Mouse (Mus musculus) liver, embryonic 16.5 days (tissue): Measurements from ENCODE around the gene Map3k6. TPM values are rescaled to one million over a fixed set of nuclear protein-coding genes. Genes with fewer than 3 reads are reported as not detected.

Experiments
- ATAC-seq: fragments of 200-750 bp; cut with Nextera tagmentation; 2 replicates; pipeline ENCODE4 v1.8.0; 2017; ENCODE audit warnings: low read depth, mild to moderate bottlenecking, moderate number of reproducible peaks, moderate library complexity
- H3K27ac ChIP-seq: fragments of 300-500 bp; sonication (generic); 2 replicates; pipeline ENCODE4 v1.5.1; 2014; ENCODE audit warnings: mild to moderate bottlenecking, low read length
- H3K27me3 ChIP-seq: fragments of 300-500 bp; sonication (generic); 2 replicates; pipeline ENCODE4 v1.6.1; 2014; ENCODE audit warnings: low read depth, low read length, mixed read lengths; ENCODE audit not compliant: control insufficient read depth, insufficient read depth
- H3K36me3 ChIP-seq: fragments of 300-500 bp; sonication (generic); 2 replicates; pipeline ENCODE4 v1.6.1; 2014; ENCODE audit warnings: mild to moderate bottlenecking; ENCODE audit not compliant: control insufficient read depth, insufficient read depth
- H3K4me1 ChIP-seq: fragments of 300-500 bp; sonication (generic); 2 replicates; pipeline ENCODE4 v1.6.1; 2014; ENCODE audit warnings: low read depth, low read length, mixed read lengths; ENCODE audit not compliant: control insufficient read depth
- H3K4me2 ChIP-seq: fragments of 300-500 bp; sonication (generic); 2 replicates; pipeline ENCODE4 v1.6.1; 2014; ENCODE audit warnings: low read depth, low read length, mixed read lengths
- H3K4me3 ChIP-seq: fragments of 300-500 bp; sonication (generic); 2 replicates; pipeline ENCODE4 v1.5.1; 2014; ENCODE audit warnings: low read depth, mild to moderate bottlenecking, low read length
- H3K9ac ChIP-seq: fragments of 300-500 bp; sonication (generic); 2 replicates; pipeline ENCODE4 v1.6.1; 2014; ENCODE audit warnings: low read depth, low read length
- H3K9me3 ChIP-seq: fragments of 300-500 bp; sonication (generic); replicated peaks from 2 replicates; pipeline ENCODE4 v1.6.1; 2016; ENCODE audit warnings: low read length; ENCODE audit not compliant: control insufficient read depth
- WGBS: fragments of 180-500 bp; shearing (Covaris S2); extraction: QIAGEN DNeasy Blood & Tissue Kit; methylation state at CpG from one replicate; pipeline ENCODE4 v1.1.7; 2014; ENCODE audit not compliant: insufficient replicate concordance; 5-methylcytosine and 5-hydroxymethylcytosine counted together
- polyA plus RNA-seq: library from polyadenylated mRNA; unstranded; fragments of >200 nt; fragmentation: Nextera tagmentation; extraction: Ambion mirVana; gene quantifications from 2 replicates; pipeline ENCODE4 v1.2.1, GENCODE M21; 2015

Gene Map3k6
- polyA plus RNA-seq, 1 experiment from 2014 or later: 3.0 TPM

- Histone ChIP-seq H3K27ac (no peak overlapping the region), H3K4me1 (peaks cover 47% of the 10 kb centered on the region), H3K4me3 (no peak overlapping the region), H3K4me2 (no peak overlapping the region), H3K9ac (no peak overlapping the region), H3K9me3 (no peaks in the 10 kb centered on the region), H3K36me3 (no peaks in the 10 kb centered on the region), H3K27me3 (no peaks in the 10 kb centered on the region)
- no peak for ATAC-seq
- 27% methylated on average over 7 of the region's 7 CpGs for WGBS
These were observed 40.9 kb downstream of the Map3k6 start for GRCm38 (mm10) chr4:133281513-133281912.

- no peaks in the 10 kb centered on the region for H3K27me3 ChIP-seq
- no peak overlapping the region for H3K4me3 ChIP-seq
- 45% methylated on average over 5 of the region's 5 CpGs for WGBS
- H3K9ac ChIP-seq: no peak overlapping the region
- no peak for ATAC-seq
- H3K9me3 ChIP-seq: no peaks in the 10 kb centered on the region
- peaks cover 48% of the 10 kb centered on the region for H3K4me1 ChIP-seq
- H3K27ac ChIP-seq: no peak overlapping the region
- no peak overlapping the region for H3K4me2 ChIP-seq
- no peaks in the 10 kb centered on the region for H3K36me3 ChIP-seq
These were observed 41.4 kb downstream of the Map3k6 start for GRCm38 (mm10) chr4:133281951-133282481.

GRCm38 (mm10) chr4:133282656-133283055 is 42.0 kb downstream of the Map3k6 start:
- H3K9me3 ChIP-seq: no peaks in the 10 kb centered on the region
- no peak for ATAC-seq
- H3K4me2 ChIP-seq: no peak overlapping the region
- H3K9ac ChIP-seq: no peak overlapping the region
- H3K36me3 ChIP-seq: no peaks in the 10 kb centered on the region
- H3K27ac ChIP-seq: no peak overlapping the region
- H3K27me3 ChIP-seq: no peaks in the 10 kb centered on the region
- no peak overlapping the region for H3K4me3 ChIP-seq
- H3K4me1 ChIP-seq: peaks cover 54% of the 10 kb centered on the region
- 65% methylated on average over 4 of the region's 4 CpGs for WGBS

- H3K4me3 ChIP-seq: no peak overlapping the region
- peak overlapping the region; percentile 5 for H3K9ac ChIP-seq
- H3K9me3 ChIP-seq: no peaks in the 10 kb centered on the region
- no peaks in the 10 kb centered on the region for H3K27me3 ChIP-seq
- peak overlapping the region; percentile 44 for H3K4me2 ChIP-seq
- peaks cover 50% of the 10 kb centered on the region for H3K4me1 ChIP-seq
- peak; percentile 78 for ATAC-seq
- H3K36me3 ChIP-seq: no peaks in the 10 kb centered on the region
- 22% methylated on average over 3 of the region's 3 CpGs for WGBS
- H3K27ac ChIP-seq: peak overlapping the region; percentile 83
These were observed 44.7 kb downstream of the Map3k6 start for GRCm38 (mm10) chr4:133285299-133285698.

- Histone ChIP-seq H3K9ac (peak overlapping the region; percentile 16; the same call in 1 of the 2 replicates), H3K27ac (peak overlapping the region; percentile 83), H3K9me3 (no peaks in the 10 kb centered on the region), H3K4me2 (peak overlapping the region; percentile 44), H3K4me3 (no peak overlapping the region), H3K4me1 (peaks cover 50% of the 10 kb centered on the region), H3K36me3 (no peaks in the 10 kb centered on the region), H3K27me3 (no peaks in the 10 kb centered on the region)
- 20% methylated on average over 5 of the region's 5 CpGs for WGBS
- peak; percentile 92 for ATAC-seq
These were observed 45.3 kb downstream of the Map3k6 start for GRCm38 (mm10) chr4:133285950-133286349.

- H3K27ac ChIP-seq: peak overlapping the region; percentile 83
- no peaks in the 10 kb centered on the region for H3K27me3 ChIP-seq
- no peak for ATAC-seq
- no peak overlapping the region for H3K4me3 ChIP-seq
- H3K4me2 ChIP-seq: peak overlapping the region; percentile 44
- H3K9me3 ChIP-seq: no peaks in the 10 kb centered on the region
- peaks cover 53% of the 10 kb centered on the region for H3K4me1 ChIP-seq
- H3K36me3 ChIP-seq: no peaks in the 10 kb centered on the region
- 45% methylated on average over 4 of the region's 4 CpGs for WGBS
- H3K9ac ChIP-seq: no peak overlapping the region
These were observed 46.0 kb downstream of the Map3k6 start for GRCm38 (mm10) chr4:133286476-133287077.

- Histone ChIP-seq H3K4me3 (no peak overlapping the region), H3K36me3 (peaks cover 4% of the 10 kb centered on the region; the same call in 1 of the 2 replicates), H3K27me3 (no peaks in the 10 kb centered on the region), H3K27ac (no peak overlapping the region), H3K4me1 (peaks cover 18% of the 10 kb centered on the region), H3K4me2 (no peak overlapping the region), H3K9me3 (no peaks in the 10 kb centered on the region), H3K9ac (no peak overlapping the region)
- ATAC-seq: peak; percentile 70
- WGBS: 24% methylated on average over 1 of the region's 1 CpGs
These were observed 50.6 kb downstream of the Map3k6 start for GRCm38 (mm10) chr4:133291255-133291654.

- H3K27me3 ChIP-seq: no peaks in the 10 kb centered on the region
- WGBS: 78% methylated on average over 4 of the region's 4 CpGs
- H3K4me2 ChIP-seq: no peak overlapping the region
- H3K9ac ChIP-seq: no peak overlapping the region
- peaks cover 7% of the 10 kb centered on the region for H3K4me1 ChIP-seq
- ATAC-seq: no peak
- no peak overlapping the region for H3K4me3 ChIP-seq
- peaks cover 4% of the 10 kb centered on the region; the same call in 1 of the 2 replicates for H3K36me3 ChIP-seq
- no peaks in the 10 kb centered on the region for H3K9me3 ChIP-seq
- H3K27ac ChIP-seq: no peak overlapping the region
These were observed 51.8 kb downstream of the Map3k6 start for GRCm38 (mm10) chr4:133292405-133292804.
